Mouse (Mus musculus) embryonic fibroblast, embryonic 13.5 days (primary cell): ENCODE data around the gene Ankrd9.

Experiments
- CTCF ChIP-seq: IDR thresholded peaks from 2 replicates; pipeline ENCODE4 v1.5.1; 2011; ENCODE audit warnings: mild to moderate bottlenecking, control low read depth, low read length, moderate library complexity, borderline replicate concordance; ENCODE audit not compliant: insufficient read depth
- POLR2A ChIP-seq: IDR thresholded peaks from 2 replicates; pipeline ENCODE4 v1.6.1; 2011; ENCODE audit warnings: low read depth, mild to moderate bottlenecking, control low read depth, low read length, moderate library complexity

DNA sequence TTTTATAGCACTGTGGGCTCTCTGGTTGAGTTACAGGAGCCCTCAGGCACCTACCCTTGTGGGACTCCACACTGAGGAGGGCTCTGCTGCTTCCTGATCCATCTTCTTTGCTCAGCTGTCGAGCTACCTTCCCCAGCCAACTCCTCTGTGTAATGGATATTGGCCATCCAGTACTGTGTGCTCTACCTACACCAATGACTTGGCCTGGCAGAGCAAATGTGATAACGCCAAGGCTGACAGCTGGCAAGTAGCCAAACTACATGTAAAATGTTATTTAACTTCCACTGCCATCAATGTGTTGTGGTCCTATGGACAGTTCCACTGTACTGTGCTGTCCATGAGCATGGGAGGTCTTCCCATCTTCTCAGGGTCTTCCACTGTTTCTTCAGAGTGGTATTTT, 16.9 kb downstream of the Ankrd9 start:
- TF ChIP-seq CTCF (no peak), POLR2A (no peak)
